Comparison of ENCODE assay signal across 23 mouse cellular contexts in genomic region chr17:91368156-91368555, GRCm38 (mm10).
A peak's percentile ranks its signal among the peaks of the same experiment; 100 is the strongest.
DNase-seq lines count a peak whose midpoint lies in the region; ATAC-seq and TF ChIP-seq lines count a peak whose summit lies in the region.
"Had no signal": no experiment of that assay in that cellular context is flagged by ENCODE, and none has a peak within 500 bp of the region (broad histone marks: within the 10 kb centered on the region; RNA-seq: fewer than 3 reads in every experiment).

No protein-coding gene starts in this region.

- DNase-seq in Muller cell, postnatal 12 days (ENCODE audit: inconsistent ontology term) = peak; percentile 55
- DNase-seq in layer of hippocampus, adult 2 months (ENCODE audit: low spot score in 2 of 2) = no peak
- no peak for DNase-seq in gastrocnemius, adult 8-10 months (ENCODE audit: low spot score in 2 of 2)
- DNase-seq: adrenal gland, adult 2 months; adrenal gland, postnatal 10 days; adrenal gland, postnatal 25 days; B cell, adult 2 months; cerebellum, adult 11 months; cerebellum, adult 18-20 months; cerebellum, adult 8-10 months; cerebellum, adult 9-11 months; cerebellum, postnatal 14 days; cerebellum, postnatal 36 days; embryo, embryonic 11 days; forebrain, postnatal 0 days had no signal

- H3K79me2 ChIP-seq in C2C12 (ENCODE audit: control insufficient read depth, insufficient read depth) = no peaks in the 10 kb centered on the region

- no peaks in the 10 kb centered on the region for H3K36me3 ChIP-seq in C2C12 (ENCODE audit: control insufficient read depth, insufficient read depth)
- no peaks in the 10 kb centered on the region for H3K36me3 ChIP-seq in neural tube, embryonic 15.5 days
- H3K36me3 ChIP-seq: embryonic facial prominence, embryonic 13.5 days; embryonic facial prominence, embryonic 15.5 days; forebrain, embryonic 10.5 days; forebrain, embryonic 12.5 days; forebrain, embryonic 15.5 days had no signal

- no peak overlapping the region for H3K27ac ChIP-seq in layer of hippocampus, adult 2 months
- no peak overlapping the region for H3K27ac ChIP-seq in neural tube, embryonic 15.5 days (replicated peaks)
- H3K27ac ChIP-seq: embryonic facial prominence, embryonic 13.5 days; embryonic facial prominence, embryonic 15.5 days; forebrain, embryonic 10.5 days; forebrain, embryonic 12.5 days; forebrain, embryonic 15.5 days had no signal

- WGBS in neural tube, embryonic 15.5 days = 93% methylated on average over 2 of the region's 2 CpGs

- no peaks in the 10 kb centered on the region for H3K79me3 ChIP-seq in C2C12 (ENCODE audit: low read depth)

- no peak overlapping the region for H3K4me3 ChIP-seq in C2C12 (ENCODE audit: insufficient read depth, poor library complexity, severe bottlenecking)
- H3K4me3 ChIP-seq in layer of hippocampus, adult 2 months = no peak overlapping the region
- no peak overlapping the region for H3K4me3 ChIP-seq in neural tube, embryonic 15.5 days (replicated peaks)
- H3K4me3 ChIP-seq: embryonic facial prominence, embryonic 13.5 days; embryonic facial prominence, embryonic 15.5 days; erythroblast, embryonic 14.5 days; forebrain, embryonic 10.5 days; forebrain, embryonic 12.5 days; forebrain, embryonic 15.5 days had no signal

- no peaks in the 10 kb centered on the region for H3K4me1 ChIP-seq in neural tube, embryonic 15.5 days
- H3K4me1 ChIP-seq: embryonic facial prominence, embryonic 13.5 days; embryonic facial prominence, embryonic 15.5 days; forebrain, embryonic 10.5 days; forebrain, embryonic 12.5 days; forebrain, embryonic 15.5 days had no signal

- no peak for ATAC-seq in neural tube, embryonic 15.5 days (ENCODE audit: low FRiP score)
- ATAC-seq: forebrain, embryonic 15.5 days; forebrain, postnatal 0 days had no signal

- H3K9me3 ChIP-seq in neural tube, embryonic 15.5 days (replicated peaks) = no peaks in the 10 kb centered on the region
- H3K9me3 ChIP-seq: embryonic facial prominence, embryonic 13.5 days; embryonic facial prominence, embryonic 15.5 days; forebrain, embryonic 10.5 days; forebrain, embryonic 12.5 days; forebrain, embryonic 15.5 days had no signal

- no peak overlapping the region for H3ac ChIP-seq in C2C12 (ENCODE audit: control insufficient read depth, insufficient read length, low read depth)

- TF ChIP-seq CTCF in C2C12 (IDR thresholded peaks at IDR 0.05; ENCODE audit: control insufficient read depth, insufficient read depth, insufficient read length) = no peak
- no peak for TF ChIP-seq CTCF in layer of hippocampus, adult 2 months (conservative IDR thresholded peaks at IDR 0.05)

- H3K9ac ChIP-seq in neural tube, embryonic 15.5 days (replicated peaks) = no peak overlapping the region
- H3K9ac ChIP-seq: embryonic facial prominence, embryonic 13.5 days; embryonic facial prominence, embryonic 15.5 days; forebrain, embryonic 12.5 days; forebrain, embryonic 15.5 days; forebrain, postnatal 0 days had no signal

- no peaks in the 10 kb centered on the region for H3K27me3 ChIP-seq in C2C12 (ENCODE audit: control insufficient read depth, insufficient read depth, insufficient read length)
- no peaks in the 10 kb centered on the region for H3K27me3 ChIP-seq in neural tube, embryonic 15.5 days (replicated peaks)
- H3K27me3 ChIP-seq: embryonic facial prominence, embryonic 13.5 days; embryonic facial prominence, embryonic 15.5 days; forebrain, embryonic 12.5 days; forebrain, embryonic 15.5 days had no signal

- no peak overlapping the region for H3K4me2 ChIP-seq in neural tube, embryonic 15.5 days
- H3K4me2 ChIP-seq: embryonic facial prominence, embryonic 13.5 days; embryonic facial prominence, embryonic 15.5 days; forebrain, embryonic 12.5 days; forebrain, embryonic 15.5 days had no signal

TF ChIP-seq in C2C12, 6 proteins besides CTCF, POLR2A, EP300 and RAD21:
- TF ChIP-seq FOSL1 (IDR thresholded peaks at IDR 0.05; ENCODE audit: insufficient read depth, low read length, poor library complexity, severe bottlenecking) (no peak), CEBPB (IDR thresholded peaks at IDR 0.05; ENCODE audit: low read depth) (peak; percentile 64)
